Mouse (Mus musculus) intestine, embryonic 15.5 days (tissue): ENCODE data around the gene Adcy10. TPM values are rescaled to one million over a fixed set of nuclear protein-coding genes. Genes with fewer than 3 reads are reported as not detected.

Experiments
- ATAC-seq: fragments of 200-750 bp; cut with Nextera tagmentation; 2 replicates; pipeline ENCODE4 v1.8.0; 2017; ENCODE audit warnings: moderate TSS enrichment, moderate library complexity
- H3K27ac ChIP-seq: fragments of 300-500 bp; sonication (generic); 2 replicates; pipeline ENCODE4 v1.5.1; 2015; ENCODE audit warnings: mild to moderate bottlenecking, inconsistent platforms
- H3K27me3 ChIP-seq: fragments of 300-500 bp; sonication (generic); replicated peaks from 2 replicates; pipeline ENCODE4 v1.6.1; 2015; ENCODE audit warnings: inconsistent platforms
- H3K36me3 ChIP-seq: fragments of 300-500 bp; sonication (generic); 2 replicates; pipeline ENCODE4 v1.6.1; 2015; ENCODE audit warnings: inconsistent platforms
- H3K4me1 ChIP-seq: fragments of 300-500 bp; sonication (generic); replicated peaks from 2 replicates; pipeline ENCODE4 v1.6.1; 2015; ENCODE audit warnings: inconsistent platforms
- H3K4me2 ChIP-seq: fragments of 300-500 bp; sonication (generic); replicated peaks from 2 replicates; pipeline ENCODE4 v1.6.1; 2015; ENCODE audit warnings: mild to moderate bottlenecking, inconsistent platforms
- H3K4me3 ChIP-seq: fragments of 300-500 bp; sonication (generic); replicated peaks from 2 replicates; pipeline ENCODE4 v1.5.1; 2015; ENCODE audit warnings: inconsistent platforms
- H3K9ac ChIP-seq: fragments of 300-500 bp; sonication (generic); 2 replicates; pipeline ENCODE4 v1.6.1; 2015; ENCODE audit warnings: inconsistent platforms
- H3K9me3 ChIP-seq: fragments of 300-500 bp; sonication (generic); 2 replicates; pipeline ENCODE4 v1.6.1; 2016; ENCODE audit warnings: inconsistent platforms
- WGBS: fragments of 180-500 bp; shearing (Covaris S2); methylation state at CpG from one replicate; pipeline ENCODE4 v1.1.7; 2015; 5-methylcytosine and 5-hydroxymethylcytosine counted together
- polyA plus RNA-seq: library from polyadenylated mRNA; unstranded; fragments of >200 nt; fragmentation: Nextera tagmentation; extraction: Ambion mirVana; gene quantifications from 2 replicates; pipeline ENCODE4 v1.2.1, GENCODE M21; 2015

Adcy10 gene
- polyA plus RNA-seq, 1 experiment from 2014 or later = not detected

DNA sequence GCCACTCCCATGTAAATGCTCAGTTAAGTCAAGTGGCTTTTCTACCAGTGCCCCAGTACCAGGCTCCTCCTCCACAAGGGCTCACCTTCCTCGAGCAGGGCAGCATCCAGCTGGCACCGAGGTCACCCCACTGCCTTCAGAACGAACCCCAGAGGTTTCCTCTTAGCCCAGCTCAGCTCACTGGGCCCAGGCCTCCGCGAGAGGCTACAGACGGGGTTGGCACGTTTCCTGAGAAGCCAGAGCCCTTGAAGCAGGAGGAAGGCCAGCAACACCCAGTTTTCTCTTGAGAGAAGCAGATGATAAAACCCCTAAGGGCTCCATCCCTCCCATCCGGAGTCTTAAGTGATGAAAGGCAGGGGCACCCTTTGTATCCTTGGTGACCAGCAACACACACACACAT is 105.8 kb downstream of the Adcy10 start:
- Histone ChIP-seq H3K27me3 (no peaks in the 10 kb centered on the region), H3K9me3 (no peaks in the 10 kb centered on the region), H3K36me3 (peaks cover 14% of the 10 kb centered on the region; the same call in 1 of the 2 replicates), H3K4me3 (no peak overlapping the region), H3K27ac (no peak overlapping the region), H3K4me2 (no peak overlapping the region), H3K9ac (no peak overlapping the region), H3K4me1 (peaks cover 16% of the 10 kb centered on the region; the same call in 1 of the 2 replicates)
- WGBS = 64% methylated on average over 8 of the region's 8 CpGs
- ATAC-seq = no peak

DNA sequence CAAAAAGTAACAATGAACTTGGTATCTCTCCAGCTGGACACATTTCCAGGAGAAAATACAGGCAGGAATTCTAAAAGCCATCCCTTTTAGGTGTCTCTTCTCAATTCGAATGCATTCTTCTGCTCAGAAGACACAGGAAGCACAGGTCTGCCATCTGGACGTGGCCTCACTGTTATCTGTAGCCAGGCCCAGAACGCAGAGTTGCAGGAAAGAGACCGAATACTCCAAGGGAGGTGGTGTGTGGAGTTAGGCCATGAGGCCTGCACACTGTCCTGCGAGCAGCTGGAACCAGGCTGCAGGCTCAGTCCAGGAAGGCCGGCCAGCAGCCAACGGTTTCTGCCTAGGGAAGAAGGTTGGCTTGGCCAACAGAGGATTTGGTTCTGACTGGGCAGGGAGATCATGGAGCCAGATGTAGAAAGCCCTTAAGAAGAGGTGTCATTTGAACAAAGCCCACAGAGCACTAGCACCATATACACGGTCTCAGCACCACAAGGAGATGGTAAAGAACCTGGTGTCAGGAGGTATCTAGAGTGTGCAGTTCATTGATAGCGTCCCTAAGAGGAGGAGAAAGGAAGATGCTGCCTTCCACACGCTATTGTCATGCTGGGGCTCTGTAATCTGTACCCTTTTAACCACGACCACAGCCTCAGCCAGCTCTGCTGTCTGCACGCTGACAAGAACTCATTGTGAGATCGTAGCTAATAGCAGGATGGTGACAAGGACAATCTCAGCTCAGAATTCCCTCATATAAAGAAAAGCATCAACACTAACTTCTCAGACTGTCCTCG is 107.5 kb downstream of the Adcy10 start:
- Histone ChIP-seq H3K27me3 (no peaks in the 10 kb centered on the region), H3K9me3 (no peaks in the 10 kb centered on the region), H3K4me2 (no peak overlapping the region), H3K36me3 (peaks cover 19% of the 10 kb centered on the region; the same call in 1 of the 2 replicates), H3K4me1 (peaks cover 12% of the 10 kb centered on the region; the same call in 1 of the 2 replicates), H3K4me3 (no peak overlapping the region), H3K27ac (no peak overlapping the region), H3K9ac (no peak overlapping the region)
- 79% methylated on average over 14 of the region's 14 CpGs for WGBS
- no peak for ATAC-seq

DNA sequence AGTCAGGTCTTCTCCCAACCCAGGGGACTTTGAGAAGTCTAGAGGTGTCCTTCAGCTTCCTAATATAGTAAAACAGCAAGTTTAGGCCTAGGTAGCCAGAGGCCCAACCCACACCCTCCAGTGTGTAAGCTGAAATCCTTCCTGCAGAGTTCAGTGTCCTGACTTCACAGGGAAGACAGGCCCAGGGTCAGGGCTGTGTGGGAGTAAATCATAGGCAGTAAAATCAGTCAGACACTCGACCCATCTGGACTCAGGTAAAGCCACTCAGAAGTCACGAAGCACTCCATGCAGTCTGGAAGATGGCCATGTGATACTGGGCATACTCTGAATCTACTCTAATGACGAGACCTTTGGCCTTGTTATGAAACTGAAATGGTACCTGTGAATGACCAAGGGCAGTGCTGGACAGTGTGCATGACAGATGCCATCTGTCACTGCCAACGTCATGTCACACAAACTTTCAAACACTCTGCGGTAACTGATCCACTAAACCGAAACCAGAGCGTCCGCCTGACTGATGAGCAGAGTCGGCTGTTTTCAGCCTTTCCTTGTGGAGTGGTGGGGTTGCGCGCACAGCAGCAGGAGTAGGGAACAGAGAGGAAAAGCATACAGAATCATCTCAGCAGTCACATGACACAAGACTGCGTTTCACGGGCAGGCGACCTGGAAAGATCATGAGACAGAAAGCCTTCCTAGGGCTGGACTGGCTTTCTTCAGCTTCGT is 109.9 kb downstream of the Adcy10 start:
- no peak overlapping the region for H3K4me2 ChIP-seq
- ATAC-seq = peak; percentile 34; the same call in 1 of the 2 replicates
- H3K9me3 ChIP-seq = no peaks in the 10 kb centered on the region
- H3K4me1 ChIP-seq = peaks cover 3% of the 10 kb centered on the region; the same call in 1 of the 2 replicates
- WGBS = 75% methylated on average over 15 of the region's 15 CpGs
- no peaks in the 10 kb centered on the region for H3K27me3 ChIP-seq
- no peak overlapping the region for H3K4me3 ChIP-seq
- H3K36me3 ChIP-seq = peaks cover 19% of the 10 kb centered on the region; the same call in 1 of the 2 replicates
- no peak overlapping the region for H3K27ac ChIP-seq
- H3K9ac ChIP-seq = no peak overlapping the region

DNA sequence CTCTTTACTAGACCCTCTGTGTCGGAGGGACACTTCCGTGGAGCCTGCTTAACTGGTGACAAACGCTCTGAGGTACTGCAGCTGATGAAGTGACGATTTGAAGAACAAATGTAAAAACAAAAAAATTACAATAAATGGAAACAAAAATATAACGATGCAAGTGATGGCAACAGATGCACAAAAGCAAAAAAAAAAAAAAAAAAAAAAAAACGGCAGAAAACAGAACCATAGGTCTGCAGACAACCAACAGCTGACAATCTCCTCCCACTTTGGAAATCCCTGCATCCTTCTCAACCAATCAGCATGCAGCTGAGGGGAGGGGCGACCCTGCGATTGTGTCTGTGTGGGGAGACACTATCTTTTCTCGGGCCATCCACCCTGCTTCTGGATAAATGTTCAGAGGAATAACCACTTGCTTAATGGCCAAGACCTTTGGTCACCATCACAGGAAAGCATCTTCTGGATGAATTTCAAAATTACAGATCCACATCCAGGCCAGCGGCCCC is 116.8 kb downstream of the Adcy10 start:
- no peak overlapping the region for H3K4me3 ChIP-seq
- peaks cover 16% of the 10 kb centered on the region for H3K36me3 ChIP-seq
- 80% methylated on average over 10 of the region's 10 CpGs for WGBS
- no peak overlapping the region for H3K27ac ChIP-seq
- H3K27me3 ChIP-seq = no peaks in the 10 kb centered on the region
- ATAC-seq = no peak
- no peak overlapping the region for H3K4me2 ChIP-seq
- H3K9ac ChIP-seq = no peak overlapping the region
- no peaks in the 10 kb centered on the region for H3K4me1 ChIP-seq
- H3K9me3 ChIP-seq = no peaks in the 10 kb centered on the region

DNA sequence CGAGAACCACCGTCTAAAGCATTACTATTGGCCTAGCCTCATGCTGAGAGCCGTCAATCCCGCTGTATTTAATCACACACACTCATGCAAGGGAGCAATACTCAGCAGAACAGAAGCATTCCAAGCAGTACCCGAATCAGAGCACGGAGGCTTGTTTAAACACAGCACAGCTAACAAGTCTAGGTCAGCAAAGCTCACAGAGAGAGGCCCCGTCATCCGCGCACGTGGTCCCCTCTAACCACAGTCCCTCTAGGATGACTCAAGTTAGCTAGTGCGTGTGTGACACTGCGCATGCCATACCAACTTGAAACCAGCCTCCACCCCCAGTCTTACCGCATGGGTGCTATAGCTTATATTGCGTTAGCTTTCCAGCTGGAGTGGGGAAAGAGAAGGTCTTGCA is 118.2 kb downstream of the Adcy10 start:
- ATAC-seq = no peak
- H3K36me3 ChIP-seq = peaks cover 14% of the 10 kb centered on the region
- H3K4me3 ChIP-seq = no peak overlapping the region
- 88% methylated on average over 14 of the region's 14 CpGs for WGBS
- H3K4me2 ChIP-seq = no peak overlapping the region
- H3K27ac ChIP-seq = no peak overlapping the region
- no peak overlapping the region for H3K9ac ChIP-seq
- H3K27me3 ChIP-seq = no peaks in the 10 kb centered on the region
- H3K4me1 ChIP-seq = no peaks in the 10 kb centered on the region
- no peaks in the 10 kb centered on the region for H3K9me3 ChIP-seq

DNA sequence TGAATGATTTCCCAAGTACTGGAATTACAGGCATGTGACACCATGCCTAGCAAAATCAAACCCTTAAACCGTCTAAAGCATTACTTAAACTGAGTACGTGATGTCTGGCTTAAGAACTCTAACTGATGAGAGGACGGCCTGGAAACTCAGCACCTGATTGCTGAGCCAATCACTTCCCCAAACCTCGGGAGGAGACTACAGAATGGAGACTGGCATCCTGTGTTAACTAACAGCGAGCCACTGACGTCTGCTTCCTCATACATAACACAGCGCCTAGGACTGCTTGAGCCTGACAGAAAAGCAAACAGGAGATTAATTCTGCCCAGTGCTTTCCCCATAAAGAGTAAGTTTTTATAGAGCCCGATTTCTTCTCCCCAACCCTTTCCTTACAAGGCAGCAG is 119.2 kb downstream of the Adcy10 start:
- H3K27ac ChIP-seq = no peak overlapping the region
- no peak overlapping the region for H3K9ac ChIP-seq
- no peak overlapping the region for H3K4me3 ChIP-seq
- H3K9me3 ChIP-seq = no peaks in the 10 kb centered on the region
- no peak for ATAC-seq
- WGBS = 84% methylated on average over 8 of the region's 8 CpGs
- H3K4me2 ChIP-seq = no peak overlapping the region
- H3K27me3 ChIP-seq = no peaks in the 10 kb centered on the region
- H3K36me3 ChIP-seq = peaks cover 14% of the 10 kb centered on the region
- H3K4me1 ChIP-seq = 0 out of 2 replicates have a peak, but pooled peaks cover 4% of the 10 kb centered on the region

DNA sequence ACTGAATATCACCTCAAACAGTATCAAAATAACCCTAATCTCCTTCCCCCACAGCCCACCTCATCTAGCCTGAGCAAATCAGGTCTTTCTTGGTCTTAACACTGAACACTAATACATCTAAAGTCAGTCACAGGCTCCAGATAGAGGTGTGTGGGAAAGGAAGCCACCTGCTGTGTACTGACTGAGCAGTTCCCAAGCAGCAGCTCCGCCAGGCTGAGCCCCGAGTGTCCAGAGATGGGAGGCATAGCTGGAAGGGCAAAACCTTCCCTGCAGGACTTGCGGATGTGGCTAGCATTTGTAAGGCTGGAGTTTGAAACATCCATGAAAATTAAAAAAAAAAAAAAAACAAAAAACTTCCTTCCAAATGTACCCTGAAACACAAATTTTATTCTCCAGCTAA is 120.1 kb downstream of the Adcy10 start:
- no peak overlapping the region for H3K4me3 ChIP-seq
- no peak overlapping the region for H3K9ac ChIP-seq
- peaks cover 8% of the 10 kb centered on the region for H3K4me1 ChIP-seq
- H3K36me3 ChIP-seq = peaks cover 14% of the 10 kb centered on the region
- WGBS = 90% methylated on average over 3 of the region's 3 CpGs
- H3K27me3 ChIP-seq = no peaks in the 10 kb centered on the region
- H3K9me3 ChIP-seq = no peaks in the 10 kb centered on the region
- H3K4me2 ChIP-seq = no peak overlapping the region
- no peak overlapping the region for H3K27ac ChIP-seq
- no peak for ATAC-seq

DNA sequence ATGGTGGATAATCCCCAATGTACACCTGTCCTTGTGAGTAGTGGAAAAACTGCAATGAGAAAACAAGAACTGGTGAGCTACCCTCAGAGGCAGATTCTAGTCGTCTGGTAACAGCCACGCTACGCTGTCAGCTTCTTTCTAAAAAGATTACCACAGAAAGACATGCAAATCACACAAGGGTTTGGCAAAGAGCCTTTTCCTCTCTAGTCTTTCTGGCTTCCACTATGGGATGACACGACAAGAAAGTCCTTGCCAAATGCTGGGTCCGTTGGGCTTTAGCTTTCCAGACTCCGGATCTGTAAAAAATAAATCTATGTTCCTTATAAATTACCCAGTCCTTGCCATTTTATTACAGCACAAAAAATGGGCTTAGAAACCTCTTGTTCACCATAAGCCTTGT is 120.8 kb downstream of the Adcy10 start:
- Histone ChIP-seq H3K27me3 (no peaks in the 10 kb centered on the region), H3K9ac (no peak overlapping the region), H3K4me2 (no peak overlapping the region), H3K27ac (no peak overlapping the region), H3K4me3 (no peak overlapping the region), H3K4me1 (peaks cover 8% of the 10 kb centered on the region), H3K9me3 (no peaks in the 10 kb centered on the region), H3K36me3 (peaks cover 14% of the 10 kb centered on the region)
- 81% methylated on average over 6 of the region's 6 CpGs for WGBS
- no peak for ATAC-seq

DNA sequence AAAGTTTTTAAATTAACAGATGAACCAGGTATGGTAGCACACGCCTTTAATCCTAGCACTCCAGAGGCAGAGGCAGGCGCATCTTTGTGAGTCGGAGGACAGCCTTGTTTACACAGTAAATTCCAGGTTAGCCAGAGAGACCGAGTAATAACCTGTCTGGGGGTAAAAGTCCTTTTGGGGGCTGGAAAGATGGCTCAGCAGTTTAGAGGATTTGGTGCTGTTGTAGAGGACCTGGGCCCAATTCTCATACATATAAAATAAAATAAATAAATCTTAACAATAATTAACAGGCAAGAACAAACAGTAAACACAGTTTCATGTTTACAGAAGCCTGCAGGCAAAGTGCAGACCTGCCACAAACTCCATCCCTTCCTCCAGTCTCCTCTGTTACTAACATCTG is 123.9 kb downstream of the Adcy10 start:
- WGBS = 42% methylated on average over 4 of the region's 4 CpGs

DNA sequence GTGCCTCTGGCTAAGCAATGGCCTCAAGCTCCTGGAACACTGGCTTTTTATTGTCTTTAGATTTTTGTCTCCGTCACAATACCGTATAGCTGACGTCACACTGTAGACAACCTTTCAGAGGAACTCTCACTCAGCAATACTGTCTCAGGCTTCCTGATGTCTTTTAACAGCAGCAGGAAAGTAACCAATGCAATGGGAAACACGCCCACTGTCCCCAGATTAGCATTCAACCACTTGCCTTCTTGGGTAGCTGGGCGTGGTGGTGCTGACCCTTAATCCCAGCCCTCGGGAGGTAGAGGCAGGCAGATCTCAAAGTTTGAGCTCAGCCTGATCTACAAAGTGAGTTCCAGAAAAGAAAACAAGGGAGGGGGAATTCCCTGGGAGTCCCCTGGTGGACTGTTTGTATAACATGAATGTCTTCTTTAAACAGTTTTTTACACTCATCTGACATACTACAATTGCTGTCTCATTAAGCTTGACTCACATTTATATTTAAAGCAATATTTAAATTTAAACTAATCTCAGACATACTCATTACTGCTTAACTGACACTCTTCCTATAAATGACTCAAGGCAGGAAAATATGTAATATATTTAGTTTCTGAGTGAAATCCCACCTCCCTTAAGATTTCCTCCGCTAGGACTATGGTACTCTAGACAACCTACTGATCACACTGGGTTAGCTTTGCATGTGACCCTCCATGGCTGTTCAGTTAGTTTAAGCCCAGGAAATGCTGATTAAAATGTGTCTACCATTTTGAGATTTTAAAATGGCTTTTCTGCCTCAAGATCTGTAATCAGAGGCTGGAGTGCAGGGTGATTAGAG is 124.7 kb downstream of the Adcy10 start:
- H3K27ac ChIP-seq = 0 out of 2 replicates have a peak overlapping the region, but pooled peaks have one; percentile 29
- H3K9me3 ChIP-seq = no peaks in the 10 kb centered on the region
- no peak overlapping the region for H3K9ac ChIP-seq
- no peaks in the 10 kb centered on the region for H3K27me3 ChIP-seq
- peaks cover 4% of the 10 kb centered on the region; the same call in 1 of the 2 replicates for H3K36me3 ChIP-seq
- H3K4me3 ChIP-seq = no peak overlapping the region
- WGBS = 39% methylated on average over 7 of the region's 7 CpGs
- H3K4me1 ChIP-seq = peaks cover 8% of the 10 kb centered on the region
- ATAC-seq = peak; percentile 47
- no peak overlapping the region for H3K4me2 ChIP-seq

More for the DNA sequence above, 123.9 kb downstream of the Adcy10 start:
- Histone ChIP-seq H3K9ac (no peak overlapping the region), H3K4me3 (no peak overlapping the region), H3K27ac (no peak overlapping the region), H3K9me3 (no peaks in the 10 kb centered on the region), H3K4me2 (no peak overlapping the region), H3K36me3 (peaks cover 7% of the 10 kb centered on the region; the same call in 1 of the 2 replicates), H3K4me1 (peaks cover 8% of the 10 kb centered on the region), H3K27me3 (no peaks in the 10 kb centered on the region)
- ATAC-seq = peak; percentile 42; the same call in 1 of the 2 replicates

DNA sequence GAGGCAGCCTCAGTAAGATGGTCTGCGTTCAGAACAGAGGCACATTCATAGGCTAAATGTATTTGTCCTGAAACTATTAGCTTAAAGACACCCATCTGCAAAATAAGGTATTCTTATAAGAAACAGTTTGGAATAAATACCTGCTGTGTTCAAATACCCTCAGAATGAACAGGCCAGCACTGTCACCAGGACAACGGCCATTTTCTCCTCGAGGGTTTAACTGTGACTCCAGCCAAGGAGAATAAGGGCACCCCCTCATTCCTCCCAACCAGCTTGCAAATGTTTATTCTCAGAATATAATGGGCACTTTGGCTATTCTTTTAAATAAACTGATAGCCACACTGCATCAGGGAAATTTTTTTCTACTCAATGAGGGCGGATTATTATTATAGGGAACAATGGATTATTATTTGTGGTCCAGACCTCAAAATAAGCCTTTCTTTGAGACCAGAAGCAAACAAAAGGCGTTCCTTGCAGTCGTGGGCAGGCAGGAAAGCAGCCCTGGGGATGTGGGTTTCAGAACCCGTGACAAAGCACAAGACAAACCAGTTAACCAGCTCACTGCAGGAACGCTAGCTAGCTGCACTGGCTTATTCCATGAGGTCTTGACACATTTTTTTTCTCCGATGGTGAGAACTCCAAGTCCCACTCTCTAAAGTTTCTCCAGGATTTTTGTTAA is 125.5 kb downstream of the Adcy10 start:
- Histone ChIP-seq H3K4me3 (no peak overlapping the region), H3K27ac (no peak overlapping the region), H3K4me2 (no peak overlapping the region), H3K4me1 (peaks cover 8% of the 10 kb centered on the region), H3K9me3 (no peaks in the 10 kb centered on the region), H3K27me3 (no peaks in the 10 kb centered on the region), H3K9ac (no peak overlapping the region), H3K36me3 (peaks cover 4% of the 10 kb centered on the region; the same call in 1 of the 2 replicates)
- no peak for ATAC-seq
- 57% methylated on average over 9 of the region's 9 CpGs for WGBS
